Mouse (Mus musculus) midbrain, embryonic 15.5 days (tissue): ENCODE measurements around the gene Arhgap5. TPM values are rescaled to one million over a fixed set of nuclear protein-coding genes. Genes with fewer than 3 reads are reported as not detected.

Source experiments
- ATAC-seq: fragments of 200-750 bp; cut with Nextera tagmentation; replicated peaks from 2 replicates; pipeline ENCODE4 v1.8.0; 2017; ENCODE audit warnings: moderate TSS enrichment
- H3K27ac ChIP-seq: fragments of 300-500 bp; sonication (generic); 2 replicates; pipeline ENCODE4 v1.5.1; 2015; ENCODE audit warnings: mild to moderate bottlenecking, inconsistent platforms
- H3K27me3 ChIP-seq: fragments of 300-500 bp; sonication (generic); replicated peaks from 2 replicates; pipeline ENCODE4 v1.6.1; 2015; ENCODE audit warnings: inconsistent platforms
- H3K36me3 ChIP-seq: fragments of 300-500 bp; sonication (generic); replicated peaks from 2 replicates; pipeline ENCODE4 v1.6.1; 2015; ENCODE audit warnings: inconsistent platforms
- H3K4me1 ChIP-seq: fragments of 300-500 bp; sonication (generic); 2 replicates; pipeline ENCODE4 v1.6.1; 2015; ENCODE audit warnings: inconsistent platforms
- H3K4me2 ChIP-seq: fragments of 300-500 bp; sonication (generic); 2 replicates; pipeline ENCODE4 v1.6.1; 2015; ENCODE audit warnings: inconsistent platforms, mild to moderate bottlenecking, moderate library complexity
- H3K4me3 ChIP-seq: fragments of 300-500 bp; sonication (generic); 2 replicates; pipeline ENCODE4 v1.5.1; 2015; ENCODE audit warnings: mild to moderate bottlenecking, inconsistent platforms
- H3K9ac ChIP-seq: fragments of 300-500 bp; sonication (generic); 2 replicates; pipeline ENCODE4 v1.6.1; 2015; ENCODE audit warnings: mild to moderate bottlenecking, inconsistent platforms
- H3K9me3 ChIP-seq: fragments of 300-500 bp; sonication (generic); 2 replicates; pipeline ENCODE4 v1.6.1; 2016; ENCODE audit warnings: inconsistent platforms
- WGBS: fragments of 180-500 bp; shearing (Covaris S2); methylation state at CpG from one replicate; pipeline ENCODE4 v1.1.7; 2015; ENCODE audit warnings: mixed read lengths; 5-methylcytosine and 5-hydroxymethylcytosine counted together
- polyA plus RNA-seq: library from polyadenylated mRNA; unstranded; fragments of >200 nt; fragmentation: Nextera tagmentation; extraction: Ambion mirVana; gene quantifications from 2 replicates; pipeline ENCODE4 v1.2.1, GENCODE M21; 2015

Arhgap5 gene
- polyA plus RNA-seq: 31.6 and 31.9 TPM in 2 replicates

- Histone ChIP-seq H3K36me3 (no peaks in the 10 kb centered on the region), H3K4me2 (peak within 1 kb of the TSS; percentile 76), H3K27ac (peak within 1 kb of the TSS; percentile 100), H3K9me3 (no peaks in the 10 kb centered on the region), H3K27me3 (no peaks in the 10 kb centered on the region), H3K9ac (peak within 1 kb of the TSS; percentile 82), H3K4me3 (peak within 1 kb of the TSS; percentile 100), H3K4me1 (peaks cover 15% of the 10 kb centered on the region)
- under 1% methylated on average over 75 of the region's 119 CpGs for WGBS
- peak; percentile 97 for ATAC-seq
Observed at GRCm38 (mm10) chr12:52503456-52504320, at the start of gene Arhgap5. Gene Arhgap5, plus strand, starts transcription at chr12:52503972.

DNA sequence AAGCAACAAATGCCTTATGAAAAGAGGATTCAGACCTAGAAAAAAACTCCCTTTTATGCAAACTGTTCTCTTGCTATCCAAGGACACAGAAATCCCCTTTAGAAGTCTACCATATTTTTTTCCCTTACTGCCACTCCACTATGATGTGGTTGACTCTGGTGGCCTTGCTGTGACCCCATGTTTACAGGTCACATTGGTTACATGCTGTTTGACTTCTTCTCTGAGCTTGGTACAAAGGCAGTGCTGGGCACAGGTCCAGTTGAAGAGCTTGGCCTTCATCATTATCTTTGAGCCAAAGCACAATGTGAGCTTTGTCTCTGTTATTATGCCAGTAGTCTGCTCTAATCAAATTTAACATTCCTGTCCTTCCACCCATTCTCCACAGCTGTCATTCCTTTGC, 39.2 kb upstream of the Arhgap5 start:
- no peak for ATAC-seq

DNA sequence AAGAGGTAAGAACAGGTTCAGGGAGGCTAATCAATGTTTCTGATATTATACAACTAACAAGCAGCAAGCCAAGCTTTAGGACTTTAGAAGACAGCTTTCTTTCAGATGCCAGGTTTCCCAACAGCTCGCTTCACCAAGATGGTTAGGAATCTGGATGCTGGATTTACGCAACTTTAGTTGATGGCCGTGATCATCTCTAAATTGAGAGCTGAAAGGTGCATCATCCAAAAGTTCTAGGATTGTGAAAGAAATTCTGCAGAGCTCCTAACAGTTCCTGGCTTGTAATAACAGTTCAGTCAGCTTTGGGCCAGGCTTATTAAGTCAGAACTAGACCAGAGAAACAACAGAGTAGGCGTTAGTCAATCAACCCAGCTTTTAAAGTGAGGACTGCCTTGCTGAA, 32.2 kb upstream of the Arhgap5 start:
- no peak overlapping the region for H3K27ac ChIP-seq
- no peak overlapping the region for H3K9ac ChIP-seq
- no peaks in the 10 kb centered on the region for H3K9me3 ChIP-seq
- H3K36me3 ChIP-seq: no peaks in the 10 kb centered on the region
- no peak overlapping the region for H3K4me2 ChIP-seq
- 86% methylated on average over 4 of the region's 4 CpGs for WGBS
- no peaks in the 10 kb centered on the region for H3K27me3 ChIP-seq
- ATAC-seq: no peak
- H3K4me1 ChIP-seq: peaks cover 2% of the 10 kb centered on the region; the same call in 1 of the 2 replicates
- H3K4me3 ChIP-seq: no peak overlapping the region

More for the DNA sequence above, 39.2 kb upstream of the Arhgap5 start:
- no peaks in the 10 kb centered on the region for H3K4me1 ChIP-seq
- H3K9me3 ChIP-seq: no peaks in the 10 kb centered on the region
- H3K9ac ChIP-seq: no peak overlapping the region
- no peaks in the 10 kb centered on the region for H3K27me3 ChIP-seq
- no peaks in the 10 kb centered on the region for H3K36me3 ChIP-seq
- H3K4me3 ChIP-seq: no peak overlapping the region
- H3K4me2 ChIP-seq: no peak overlapping the region
- H3K27ac ChIP-seq: no peak overlapping the region

GRCm38 (mm10) chr12:52473988-52474968, 29.5 kb upstream of the Arhgap5 start:
- Histone ChIP-seq H3K4me2 (0 out of 2 replicates have a peak overlapping the region, but pooled peaks have one; percentile 18), H3K27ac (no peak overlapping the region), H3K27me3 (no peaks in the 10 kb centered on the region), H3K9ac (no peak overlapping the region), H3K9me3 (no peaks in the 10 kb centered on the region), H3K36me3 (no peaks in the 10 kb centered on the region), H3K4me1 (peaks cover 2% of the 10 kb centered on the region; the same call in 1 of the 2 replicates), H3K4me3 (no peak overlapping the region)
- ATAC-seq: no peak
- WGBS: 43% methylated on average over 18 of the region's 18 CpGs

DNA sequence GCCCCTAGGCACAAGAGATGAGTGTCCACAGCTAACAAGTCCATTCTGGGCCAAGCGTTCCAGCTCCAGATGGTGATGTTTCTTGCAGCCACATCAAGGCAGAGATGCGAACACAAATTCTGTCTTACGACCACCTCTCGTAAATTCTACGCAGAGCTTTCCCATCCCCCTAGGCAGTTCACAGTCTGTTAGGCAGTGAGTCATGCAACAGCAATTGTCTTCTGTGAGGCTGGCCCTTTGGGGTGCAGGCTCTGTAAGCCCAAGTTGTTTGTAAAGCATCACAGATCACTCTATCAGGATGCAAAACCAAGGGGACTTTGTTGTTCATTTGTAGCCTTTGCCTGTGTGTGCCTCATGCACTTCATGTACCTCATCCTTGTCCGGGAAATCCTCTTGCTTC, 27.7 kb upstream of the Arhgap5 start:
- H3K36me3 ChIP-seq: no peaks in the 10 kb centered on the region
- H3K27me3 ChIP-seq: no peaks in the 10 kb centered on the region
- no peak overlapping the region for H3K9ac ChIP-seq
- 71% methylated on average over 6 of the region's 6 CpGs for WGBS
- H3K27ac ChIP-seq: no peak overlapping the region
- no peaks in the 10 kb centered on the region for H3K9me3 ChIP-seq
- ATAC-seq: no peak
- peaks cover 2% of the 10 kb centered on the region; the same call in 1 of the 2 replicates for H3K4me1 ChIP-seq
- H3K4me2 ChIP-seq: no peak overlapping the region
- H3K4me3 ChIP-seq: no peak overlapping the region

GRCm38 (mm10) chr12:52478611-52479010, 25.2 kb upstream of the Arhgap5 start:
- no peak overlapping the region for H3K4me3 ChIP-seq
- H3K9ac ChIP-seq: no peak overlapping the region
- no peaks in the 10 kb centered on the region for H3K9me3 ChIP-seq
- ATAC-seq: no peak
- WGBS: 74% methylated on average over 8 of the region's 8 CpGs
- H3K36me3 ChIP-seq: no peaks in the 10 kb centered on the region
- H3K4me1 ChIP-seq: peaks cover 2% of the 10 kb centered on the region; the same call in 1 of the 2 replicates
- H3K4me2 ChIP-seq: no peak overlapping the region
- H3K27ac ChIP-seq: no peak overlapping the region
- no peaks in the 10 kb centered on the region for H3K27me3 ChIP-seq

- ATAC-seq: no peak
- no peaks in the 10 kb centered on the region; the same call in 1 of the 2 replicates for H3K4me1 ChIP-seq
- H3K9me3 ChIP-seq: no peaks in the 10 kb centered on the region
- no peak overlapping the region for H3K4me3 ChIP-seq
- H3K36me3 ChIP-seq: no peaks in the 10 kb centered on the region
- H3K9ac ChIP-seq: no peak overlapping the region
- no peaks in the 10 kb centered on the region for H3K27me3 ChIP-seq
- no peak overlapping the region for H3K4me2 ChIP-seq
- 80% methylated on average over 6 of the region's 6 CpGs for WGBS
- no peak overlapping the region for H3K27ac ChIP-seq
Observed at GRCm38 (mm10) chr12:52479323-52479722, 24.4 kb upstream of the Arhgap5 start.

DNA sequence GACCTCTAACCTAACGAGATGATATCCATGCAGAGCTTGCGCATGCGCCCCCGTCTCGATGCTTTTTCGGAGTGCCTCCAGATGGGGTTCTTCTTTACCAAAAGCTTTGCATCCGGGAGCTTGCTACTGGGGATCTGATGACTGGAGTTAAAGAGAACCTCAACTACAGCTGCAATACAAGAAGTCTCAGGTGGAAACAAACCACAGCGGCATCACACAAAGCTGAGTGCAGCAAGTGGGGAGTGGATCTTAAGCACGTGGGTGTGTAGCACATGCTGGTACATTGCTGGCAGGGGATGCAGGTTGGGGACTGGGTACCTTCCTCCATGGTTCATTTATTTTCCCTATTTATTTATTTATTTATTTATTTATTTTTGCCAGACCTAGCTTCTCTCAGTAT, 22.9 kb upstream of the Arhgap5 start:
- ATAC-seq: no peak
- no peak overlapping the region for H3K9ac ChIP-seq
- H3K4me3 ChIP-seq: no peak overlapping the region
- no peaks in the 10 kb centered on the region for H3K27me3 ChIP-seq
- H3K36me3 ChIP-seq: no peaks in the 10 kb centered on the region
- H3K4me2 ChIP-seq: no peak overlapping the region
- 88% methylated on average over 9 of the region's 9 CpGs for WGBS
- H3K27ac ChIP-seq: no peak overlapping the region
- H3K4me1 ChIP-seq: no peaks in the 10 kb centered on the region
- H3K9me3 ChIP-seq: no peaks in the 10 kb centered on the region

DNA sequence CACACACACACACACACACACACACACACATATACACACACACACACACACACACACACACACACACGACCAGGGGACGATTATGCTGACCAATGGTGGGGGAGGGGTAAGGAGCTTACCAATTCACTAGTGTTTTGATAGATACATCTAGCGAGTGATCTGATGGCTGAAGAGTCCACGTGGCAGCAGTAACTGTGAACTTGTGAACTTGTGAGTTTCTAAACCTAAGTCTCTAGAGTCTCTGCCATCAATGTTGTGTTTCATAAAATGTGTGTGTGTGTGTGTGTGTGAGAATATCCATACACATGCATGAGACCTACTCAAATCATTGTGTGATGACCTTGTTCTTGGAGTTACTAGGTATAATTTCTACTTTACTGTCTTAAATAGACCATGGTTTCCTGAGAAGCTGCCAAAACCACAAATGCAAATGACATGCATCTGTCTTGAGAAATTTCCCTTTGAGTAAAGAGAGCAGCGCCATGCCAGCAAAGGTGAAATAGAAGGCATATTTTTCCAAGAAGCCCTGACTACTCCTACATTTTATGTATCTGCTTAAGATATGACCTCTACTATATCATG, 21.7 kb upstream of the Arhgap5 start:
- H3K36me3 ChIP-seq: no peaks in the 10 kb centered on the region
- no peaks in the 10 kb centered on the region for H3K9me3 ChIP-seq
- H3K9ac ChIP-seq: no peak overlapping the region
- no peak overlapping the region for H3K4me2 ChIP-seq
- WGBS: 83% methylated on average over 5 of the region's 5 CpGs
- H3K4me1 ChIP-seq: no peaks in the 10 kb centered on the region
- no peak for ATAC-seq
- no peak overlapping the region for H3K27ac ChIP-seq
- H3K27me3 ChIP-seq: no peaks in the 10 kb centered on the region
- no peak overlapping the region for H3K4me3 ChIP-seq

GRCm38 (mm10) chr12:52483219-52483618, 20.6 kb upstream of the Arhgap5 start:
- Histone ChIP-seq H3K27me3 (no peaks in the 10 kb centered on the region), H3K9me3 (no peaks in the 10 kb centered on the region), H3K36me3 (no peaks in the 10 kb centered on the region), H3K9ac (no peak overlapping the region), H3K4me3 (no peak overlapping the region), H3K4me2 (no peak overlapping the region), H3K27ac (no peak overlapping the region), H3K4me1 (no peaks in the 10 kb centered on the region)
- no peak for ATAC-seq
- 96% methylated on average over 9 of the region's 9 CpGs for WGBS

- ATAC-seq: no peak
- Histone ChIP-seq H3K27me3 (no peaks in the 10 kb centered on the region), H3K9me3 (no peaks in the 10 kb centered on the region), H3K4me2 (no peak overlapping the region), H3K36me3 (no peaks in the 10 kb centered on the region), H3K9ac (no peak overlapping the region), H3K4me1 (no peaks in the 10 kb centered on the region; the same call in 1 of the 2 replicates), H3K27ac (no peak overlapping the region), H3K4me3 (no peak overlapping the region)
- 32% methylated on average over 15 of the region's 15 CpGs for WGBS
Observed at GRCm38 (mm10) chr12:52488266-52488975, 15.4 kb upstream of the Arhgap5 start.
